Mouse (Mus musculus) heart, postnatal 4 days (tissue): ENCODE results near the gene Lyrm4. TPM values are rescaled to one million over a fixed set of nuclear protein-coding genes. Genes with fewer than 3 reads are reported as not detected.
"Not testable (repeated sequence)": the region's sequence is repeated elsewhere in the genome, so short reads cannot be mapped to it uniquely, and the experiment has no call there.

ENCODE experiments used
- DNase-seq: peaks from one replicate; pipeline ENCODE4 v3.0.0; 2021
- total RNA-seq, 2 experiments: library from RNA; stranded (reverse); gene quantifications; 2 replicates each; pipeline ENCODE4 v1.2.3; 2021

The Lyrm4 gene
- total RNA-seq, 2 experiments from 2014 or later, result 15.9 to 17.9 TPM

GRCm38 (mm10) chr13:35994067-35994466, 123.3 kb downstream of the Lyrm4 start:
- DNase-seq, result peak; percentile 92

GRCm38 (mm10) chr13:35991185-35991584, 126.1 kb downstream of the Lyrm4 start:
- DNase-seq, result not testable (repeated sequence)

GRCm38 (mm10) chr13:35989329-35989728, 128.0 kb downstream of the Lyrm4 start:
- peak; percentile 35 for DNase-seq

GRCm38 (mm10) chr13:35982985-35983384, 134.3 kb downstream of the Lyrm4 start:
- no peak for DNase-seq

GRCm38 (mm10) chr13:35980471-35980870, 136.9 kb downstream of the Lyrm4 start:
- no peak for DNase-seq

GRCm38 (mm10) chr13:35976912-35977311, 140.4 kb downstream of the Lyrm4 start:
- no peak for DNase-seq

- DNase-seq, result no peak
Observed at GRCm38 (mm10) chr13:35969829-35970228, 147.5 kb downstream of the Lyrm4 start.

GRCm38 (mm10) chr13:35969431-35969721, 147.9 kb downstream of the Lyrm4 start:
- peak; percentile 13 for DNase-seq

- DNase-seq, result no peak
Observed at GRCm38 (mm10) chr13:35968719-35969430, 148.5 kb downstream of the Lyrm4 start.

GRCm38 (mm10) chr13:35968131-35968718, 149.1 kb downstream of the Lyrm4 start:
- peak; percentile 50 for DNase-seq

- DNase-seq, result no peak
Observed at GRCm38 (mm10) chr13:35967690-35968089, 149.6 kb downstream of the Lyrm4 start.

GRCm38 (mm10) chr13:35963583-35963982, 153.7 kb downstream of the Lyrm4 start:
- DNase-seq, result no peak

GRCm38 (mm10) chr13:35959391-35960067, 157.8 kb downstream of the Lyrm4 start:
- no peak for DNase-seq

GRCm38 (mm10) chr13:35958539-35958938, 158.8 kb downstream of the Lyrm4 start, which contains the start of gene Ppp1r3g:
Gene Ppp1r3g (plus strand): TSS chr13:35958839.
- DNase-seq, result no peak

- DNase-seq, result peak; percentile 18
Observed at GRCm38 (mm10) chr13:35949814-35950455, 167.4 kb downstream of the Lyrm4 start.

- DNase-seq, result peak; percentile 84
Observed at GRCm38 (mm10) chr13:35947354-35948000, 169.8 kb downstream of the Lyrm4 start.

- DNase-seq, result no peak
Observed at GRCm38 (mm10) chr13:35946659-35947353, 170.5 kb downstream of the Lyrm4 start.

- no peak for DNase-seq
Observed at GRCm38 (mm10) chr13:35940934-35941333, 176.4 kb downstream of the Lyrm4 start.

GRCm38 (mm10) chr13:35939871-35940665, 177.3 kb downstream of the Lyrm4 start:
- DNase-seq, result no peak

- DNase-seq, result no peak
Observed at GRCm38 (mm10) chr13:35937991-35938390, 179.3 kb downstream of the Lyrm4 start.
